ENCODE assay signal across 31 mouse cellular contexts in genomic region chr4:135617038-135617437, GRCm38 (mm10). TPM values are rescaled to one million over a fixed set of nuclear protein-coding genes. Genes with fewer than 3 reads are reported as not detected.
DNase-seq lines count a peak whose midpoint lies in the region; ATAC-seq and TF ChIP-seq lines count a peak whose summit lies in the region.
"Had no signal": no experiment of that assay in that cellular context is flagged by ENCODE, and none has a peak within 500 bp of the region (broad histone marks: within the 10 kb centered on the region; RNA-seq: fewer than 3 reads in every experiment).

No protein-coding gene starts in this region.

- H3K27ac ChIP-seq in heart, embryonic 12.5 days (ENCODE audit: poor library complexity, severe bottlenecking), result no peak overlapping the region
- no peak overlapping the region for H3K27ac ChIP-seq in liver, embryonic 13.5 days
- H3K27ac ChIP-seq in midbrain, postnatal 0 days (ENCODE audit: low read depth, low read length), result no peak overlapping the region
- no peak overlapping the region for H3K27ac ChIP-seq in midbrain, embryonic 11.5 days (ENCODE audit: low read depth, low read length)
- H3K27ac ChIP-seq: embryonic facial prominence, embryonic 12.5 days; gastrocnemius, adult 2 months; hindbrain, embryonic 13.5 days; limb, embryonic 13.5 days; midbrain, embryonic 10.5 days had no signal

- ATAC-seq in heart, embryonic 12.5 days (ENCODE audit: insufficient number of reproducible peaks, low FRiP score), result 0 out of 2 replicates have a peak, but pooled peaks have one; percentile 11
- peak; percentile 36; the same call in 1 of the 2 replicates for ATAC-seq in liver, embryonic 13.5 days (ENCODE audit: low read depth)
- no peak for ATAC-seq in midbrain, postnatal 0 days (ENCODE audit: low FRiP score)
- no peak for ATAC-seq in midbrain, embryonic 11.5 days (ENCODE audit: low FRiP score)
- ATAC-seq: forebrain, embryonic 14.5 days; inflammation-experienced regulatory T-cells, adult 6 months had no signal

- intact Hi-C loops in heart, postnatal 36 days (cut with DNase I), result no loop called here

- no peak for TF ChIP-seq CTCF in midbrain, postnatal 0 days (IDR thresholded peaks at IDR 0.05)

- no peak overlapping the region for H3K4me2 ChIP-seq in heart, embryonic 12.5 days
- H3K4me2 ChIP-seq in liver, embryonic 13.5 days, result no peak overlapping the region
- H3K4me2 ChIP-seq in midbrain, postnatal 0 days (ENCODE audit: low read depth, low read length, poor library complexity, severe bottlenecking), result no peak overlapping the region
- H3K4me2 ChIP-seq in midbrain, embryonic 11.5 days, result no peak overlapping the region
- H3K4me2 ChIP-seq: hindbrain, embryonic 13.5 days had no signal

- peaks cover 13% of the 10 kb centered on the region; the same call in 1 of the 2 replicates for H3K9me3 ChIP-seq in heart, embryonic 12.5 days (replicated peaks)
- 0 out of 2 replicates have a peak, but pooled peaks cover 3% of the 10 kb centered on the region for H3K9me3 ChIP-seq in liver, embryonic 13.5 days (replicated peaks)
- no peaks in the 10 kb centered on the region for H3K9me3 ChIP-seq in midbrain, postnatal 0 days (ENCODE audit: low read length)
- no peaks in the 10 kb centered on the region for H3K9me3 ChIP-seq in midbrain, embryonic 11.5 days (ENCODE audit: control insufficient read depth, low read length)
- H3K9me3 ChIP-seq: embryonic facial prominence, embryonic 12.5 days; G1E; hindbrain, embryonic 13.5 days; limb, embryonic 13.5 days had no signal

- WGBS in heart, embryonic 12.5 days, result 36% methylated on average over 4 of the region's 4 CpGs
- 38% methylated on average over 4 of the region's 4 CpGs for WGBS in liver, embryonic 13.5 days (ENCODE audit: insufficient replicate concordance)
- WGBS in midbrain, postnatal 0 days, result 34% methylated on average over 4 of the region's 4 CpGs
- 31% methylated on average over 4 of the region's 4 CpGs for WGBS in midbrain, embryonic 11.5 days

- no peaks in the 10 kb centered on the region for H3K36me3 ChIP-seq in heart, embryonic 12.5 days
- no peaks in the 10 kb centered on the region for H3K36me3 ChIP-seq in liver, embryonic 13.5 days
- H3K36me3 ChIP-seq in midbrain, postnatal 0 days (ENCODE audit: insufficient read depth, low read length), result no peaks in the 10 kb centered on the region
- H3K36me3 ChIP-seq in midbrain, embryonic 11.5 days (ENCODE audit: control insufficient read depth, insufficient read depth, low read length), result no peaks in the 10 kb centered on the region
- H3K36me3 ChIP-seq: embryonic facial prominence, embryonic 12.5 days; G1E; hindbrain, embryonic 13.5 days; limb, embryonic 13.5 days; midbrain, embryonic 10.5 days had no signal

- no peak overlapping the region for H3K9ac ChIP-seq in heart, embryonic 12.5 days
- H3K9ac ChIP-seq in liver, embryonic 13.5 days, result no peak overlapping the region
- H3K9ac ChIP-seq in midbrain, postnatal 0 days (replicated peaks; ENCODE audit: low read length, poor library complexity, severe bottlenecking), result no peak overlapping the region
- no peak overlapping the region for H3K9ac ChIP-seq in midbrain, embryonic 11.5 days (ENCODE audit: low read length)
- H3K9ac ChIP-seq: embryonic facial prominence, embryonic 12.5 days; hindbrain, embryonic 13.5 days; limb, embryonic 13.5 days had no signal

- peaks cover 15% of the 10 kb centered on the region for H3K4me1 ChIP-seq in heart, embryonic 12.5 days (replicated peaks)
- H3K4me1 ChIP-seq in liver, embryonic 13.5 days (replicated peaks), result peaks cover 36% of the 10 kb centered on the region
- H3K4me1 ChIP-seq in midbrain, postnatal 0 days (ENCODE audit: insufficient read depth, low read length), result peaks cover 7% of the 10 kb centered on the region
- no peaks in the 10 kb centered on the region for H3K4me1 ChIP-seq in midbrain, embryonic 11.5 days (ENCODE audit: control insufficient read depth, insufficient read depth, low read length)
- H3K4me1 ChIP-seq: embryonic facial prominence, embryonic 12.5 days had no signal

- no peak overlapping the region for H3K4me3 ChIP-seq in heart, embryonic 12.5 days
- H3K4me3 ChIP-seq in liver, embryonic 13.5 days (replicated peaks), result no peak overlapping the region
- H3K4me3 ChIP-seq in midbrain, postnatal 0 days (ENCODE audit: low read depth, low read length), result no peak overlapping the region
- H3K4me3 ChIP-seq in midbrain, embryonic 11.5 days (ENCODE audit: low read depth, low read length), result no peak overlapping the region
- H3K4me3 ChIP-seq: embryonic facial prominence, embryonic 12.5 days; gastrocnemius, adult 2 months; hindbrain, embryonic 13.5 days; limb, embryonic 13.5 days; midbrain, embryonic 10.5 days had no signal

- H3K27me3 ChIP-seq in heart, embryonic 12.5 days (replicated peaks), result peaks cover 31% of the 10 kb centered on the region
- H3K27me3 ChIP-seq in liver, embryonic 13.5 days, result peaks cover 28% of the 10 kb centered on the region
- H3K27me3 ChIP-seq in midbrain, postnatal 0 days (ENCODE audit: insufficient read depth, low read length), result no peaks in the 10 kb centered on the region
- H3K27me3 ChIP-seq in midbrain, embryonic 11.5 days (ENCODE audit: control insufficient read depth, insufficient read depth, low read length), result no peaks in the 10 kb centered on the region

- no peak for DNase-seq in heart, postnatal 36 days
- DNase-seq in liver, embryonic 13.5 days, result no peak
- DNase-seq in liver (no peak), ES-CJ7 (ENCODE audit: low read depth, low spot score) (peak; percentile 31)
- DNase-seq in midbrain, postnatal 0 days (ENCODE audit: low spot score), result peak; percentile 19
- DNase-seq in midbrain, embryonic 11.5 days (ENCODE audit: low spot score, missing footprints), result no peak
- DNase-seq in ovary, postnatal 14 days (ENCODE audit: low spot score), result no peak
- DNase-seq: adrenal gland, postnatal 10 days; cerebellum, adult 11 months; cerebellum, adult 9-10 months; embryo, embryonic 11 days; gastrocnemius, adult 2 months; gastrocnemius, postnatal 36 days; heart, adult 18-20 months; heart, postnatal 4 days; kidney, adult 2 months; kidney, postnatal 36 days; lung, postnatal 10 days; right cerebral cortex, adult 18-20 months; spleen, adult 18-20 months; thymus, adult 2 months; thymus, postnatal 36 days had no signal

RNA-seq across cellular contexts. Expression of gene Grhl3, which starts 43.6 kb away (rescaled TPM):
- polyA plus RNA-seq in heart, embryonic 12.5 days (2016; fragmentation: Nextera tagmentation; extraction: Ambion mirVana), result 6.0 and 6.8 TPM in 2 replicates
- total RNA-seq in heart, postnatal 36 days (2021), result not detected
- polyA plus RNA-seq in liver, embryonic 13.5 days (2015; fragmentation: Nextera tagmentation; extraction: Ambion mirVana), result 0.30 and 0.45 TPM in 2 replicates
- total RNA-seq in midbrain, postnatal 0 days (2014; rRNA removed), result 1.6 and 2.7 TPM in 2 replicates
- polyA plus RNA-seq in midbrain, postnatal 0 days (2015; fragmentation: Nextera tagmentation; extraction: Ambion mirVana), result 1.5 and 1.7 TPM in 2 replicates
- 3.1 and 3.2 TPM in 2 replicates for polyA plus RNA-seq in midbrain, embryonic 11.5 days (2014; fragmentation: Nextera tagmentation; extraction: Ambion mirVana)
- total RNA-seq: G1E; gastrocnemius, adult 2 months; heart, adult 18-20 months; megakaryocyte progenitor cell, adult 5-6 weeks had no signal
- polyA plus RNA-seq: G1E; inflammation-experienced regulatory T-cells, adult 6 months had no signal

Comparison
In these comparisons a context has a peak if more than half of its experiments do, and no peak if none do; other contexts are left out.
1. DNase-seq: peak in midbrain, postnatal 0 days (single experiment) and ES-CJ7 (single experiment); none in heart, postnatal 36 days (0 of 2), liver, embryonic 13.5 days (single experiment), liver (single experiment), midbrain, embryonic 11.5 days (single experiment) and ovary, postnatal 14 days (single experiment).
2. ATAC-seq: peak in heart, embryonic 12.5 days (single experiment) and liver, embryonic 13.5 days (single experiment); none in midbrain, postnatal 0 days (single experiment) and midbrain, embryonic 11.5 days (single experiment).